Mouse (Mus musculus) liver, embryonic 14.5 days (tissue): Measurements from ENCODE around the gene Clnk.

Source experiments
- CTCF ChIP-seq: IDR thresholded peaks from 2 replicates; pipeline ENCODE4 v1.5.1; 2016; ENCODE audit warnings: antibody characterized with exemption, low read depth, control low read depth
- EP300 ChIP-seq: IDR thresholded peaks from 2 replicates; pipeline ENCODE4 v1.6.1; 2016; ENCODE audit warnings: antibody characterized with exemption, low read depth

GRCm38 (mm10) chr5:38684164-38684911 is 192.3 kb downstream of the Clnk start, which contains the start of gene Zfp518b:
- TF ChIP-seq CTCF (no peak), EP300 (no peak)
